Mouse (Mus musculus): Measurements from ENCODE around the gene Ints11.
A peak's percentile ranks its signal among the peaks of the same experiment; 100 is the strongest.

Gene Ints11

DNA sequence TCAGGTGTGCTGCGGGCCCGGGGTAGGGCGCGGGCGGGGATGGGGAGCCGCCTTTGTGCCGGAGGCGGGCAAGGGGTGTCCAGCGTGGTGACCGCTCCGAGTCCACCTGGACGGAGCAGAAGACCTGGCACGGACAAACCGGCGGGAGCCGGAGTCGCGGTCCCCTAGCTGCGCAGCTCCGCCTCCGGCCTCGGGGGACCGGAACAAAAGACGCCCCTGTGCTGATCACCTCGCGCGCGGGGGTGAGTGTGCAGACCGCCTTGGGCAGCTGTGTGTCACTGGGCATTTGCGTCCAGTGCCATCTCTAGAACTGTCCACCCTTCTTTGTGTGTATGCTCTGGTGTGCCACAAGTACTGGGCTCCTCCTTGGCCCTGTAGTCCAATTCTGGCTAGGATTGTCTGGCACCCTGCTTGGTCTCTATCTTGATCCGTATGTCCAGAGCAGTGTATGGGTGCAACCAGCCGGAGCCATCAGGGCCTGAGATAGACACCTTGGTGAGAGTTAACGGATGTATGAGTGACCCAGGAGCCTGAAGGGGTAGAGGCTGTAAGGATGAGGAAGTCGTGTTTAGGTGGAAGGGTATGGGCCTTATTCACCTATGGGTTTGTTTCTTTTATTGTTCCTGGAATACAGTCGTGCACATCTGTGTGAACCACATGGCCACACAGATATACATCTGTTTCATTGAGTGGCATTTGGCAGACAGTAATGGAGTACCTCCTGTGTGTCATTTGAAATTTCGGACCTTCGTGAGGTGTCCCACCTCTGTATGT lies 23.3 kb downstream of the Ints11 start:
- peak; percentile 21 for DNase-seq (ENCODE audit: low spot score)

DNA sequence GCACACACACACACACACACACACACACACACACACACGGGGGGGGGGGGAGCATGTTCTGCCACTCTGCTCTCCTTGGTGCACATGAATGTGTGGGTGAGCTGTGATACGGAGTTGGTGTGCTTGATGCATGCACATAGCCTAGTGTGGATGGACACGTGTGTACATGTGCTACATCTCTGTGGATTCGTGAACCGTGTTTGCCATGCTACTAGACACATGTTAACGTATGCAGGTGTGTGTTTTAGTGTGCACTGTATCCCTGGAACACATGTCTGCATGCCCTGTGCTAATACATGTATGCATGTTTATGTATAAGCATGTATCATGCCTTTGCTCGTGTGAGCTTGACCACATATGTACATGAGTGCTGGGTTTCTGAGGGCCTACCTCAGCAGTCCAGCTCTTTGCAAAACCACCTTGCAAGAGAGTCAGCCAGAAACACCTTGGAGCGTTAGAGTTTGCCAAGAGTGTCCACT lies 23.9 kb downstream of the Ints11 start:
- no peak for DNase-seq (ENCODE audit: low spot score)

DNA sequence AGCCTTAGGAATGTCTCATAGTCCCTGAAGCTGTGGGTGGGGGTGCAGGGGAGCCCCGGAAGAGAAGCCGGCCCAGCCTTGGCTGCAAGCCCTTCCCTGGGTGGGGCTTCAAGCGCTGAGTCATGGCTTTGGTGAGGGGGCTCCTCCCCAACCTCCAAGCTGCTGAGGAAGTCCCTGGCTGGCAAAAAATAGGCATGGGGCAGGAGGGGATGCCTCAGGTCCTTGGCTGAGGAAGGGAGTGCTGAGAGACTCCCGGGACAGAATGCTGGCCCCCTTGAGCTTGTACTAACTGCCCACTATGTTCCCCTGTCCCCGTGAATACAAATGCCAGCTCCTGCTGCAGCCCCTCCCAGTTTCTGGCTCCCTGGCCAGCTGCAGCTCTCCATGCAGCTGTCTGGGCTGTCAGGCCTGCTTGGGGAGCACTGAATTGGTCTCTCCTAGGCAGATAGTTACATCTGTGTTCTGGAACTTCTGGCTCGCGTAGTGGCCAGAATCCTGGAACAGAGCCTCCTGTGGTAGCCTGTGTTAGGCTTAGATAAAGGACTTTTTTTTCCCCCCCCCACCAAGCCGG lies 25.1 kb downstream of the Ints11 start:
- peak; percentile 85 for DNase-seq (ENCODE audit: low spot score)

DNA sequence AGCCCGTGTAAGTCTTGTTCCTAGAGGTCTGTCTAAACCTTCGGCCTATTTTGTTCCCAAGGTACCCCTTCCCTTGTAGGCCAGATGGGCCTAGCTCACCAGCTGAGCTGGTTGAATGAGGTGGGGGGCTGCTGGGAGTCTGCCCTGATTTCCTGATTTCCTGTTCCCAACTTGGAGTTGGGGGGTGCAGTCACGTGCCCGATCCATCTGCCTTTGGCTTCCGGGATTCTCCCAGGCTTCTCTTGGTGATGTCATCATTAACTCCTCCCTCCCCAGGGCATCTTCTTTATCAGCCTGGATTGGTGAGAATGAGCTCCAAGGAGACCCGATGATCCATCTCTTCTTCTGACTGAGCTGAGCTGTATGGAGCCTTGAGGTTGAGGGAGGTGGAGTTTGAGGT lies 25.9 kb downstream of the Ints11 start:
- peak; percentile 55 for DNase-seq (ENCODE audit: low spot score)

DNA sequence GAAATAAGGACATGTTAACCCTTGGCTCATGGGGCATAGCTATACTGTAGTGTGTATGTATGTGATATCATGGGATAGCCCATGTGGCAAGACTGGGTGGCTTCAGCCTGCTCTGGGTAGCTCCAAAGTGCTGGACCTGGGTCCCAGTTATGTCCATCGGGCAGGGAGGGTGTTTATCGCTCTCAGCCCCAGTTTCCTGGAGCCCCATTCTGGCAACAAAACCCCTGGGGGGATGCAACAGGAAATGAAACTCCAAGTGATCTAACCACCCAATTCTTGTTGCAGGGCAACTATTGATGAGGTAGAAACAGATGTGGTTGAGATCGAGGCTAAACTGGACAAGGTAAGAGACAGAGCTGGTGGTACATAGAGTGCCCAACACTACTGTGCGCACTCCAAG lies 26.5 kb downstream of the Ints11 start:
- no peak for DNase-seq (ENCODE audit: low spot score)

DNA sequence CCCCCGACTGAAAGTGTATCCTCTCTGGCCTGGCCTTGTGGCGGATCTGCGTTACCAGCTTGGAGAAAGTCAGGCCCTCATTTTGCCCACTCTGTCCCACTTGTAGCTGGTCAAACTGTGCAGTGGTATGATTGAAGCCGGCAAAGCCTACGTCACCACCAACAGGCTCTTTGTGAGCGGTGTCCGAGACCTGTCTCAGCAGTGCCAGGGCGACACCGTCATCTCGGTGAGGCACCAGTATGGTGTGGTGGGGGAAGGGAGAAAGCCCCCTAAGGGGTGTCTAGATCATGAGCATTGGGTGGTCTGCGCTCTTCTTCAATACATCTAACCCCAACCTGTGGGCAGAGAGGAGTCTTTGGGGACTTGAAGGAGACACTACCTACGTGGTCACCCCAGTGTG lies 27.1 kb downstream of the Ints11 start:
- DNase-seq (ENCODE audit: low spot score): no peak

DNA sequence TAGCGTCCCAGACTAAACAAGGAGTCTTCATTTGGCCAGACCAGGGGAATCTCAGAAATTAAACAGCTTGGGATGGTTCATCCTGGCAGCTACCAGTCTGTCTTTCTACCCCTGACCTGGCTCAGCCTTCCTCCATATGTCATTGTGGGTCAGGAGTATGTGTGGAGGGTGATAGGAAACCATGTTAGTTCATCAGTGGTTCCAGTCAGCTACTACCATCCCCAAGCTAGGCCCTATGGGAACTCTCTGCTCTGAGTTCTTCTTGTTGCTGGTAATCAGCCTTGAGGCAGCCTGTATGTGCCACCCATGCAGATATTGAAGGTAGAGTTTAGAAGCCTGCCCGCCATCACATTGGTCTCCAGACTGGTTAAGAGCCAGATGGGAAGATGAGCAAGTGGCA lies 29.0 kb downstream of the Ints11 start:
- DNase-seq (ENCODE audit: low spot score): no peak

DNA sequence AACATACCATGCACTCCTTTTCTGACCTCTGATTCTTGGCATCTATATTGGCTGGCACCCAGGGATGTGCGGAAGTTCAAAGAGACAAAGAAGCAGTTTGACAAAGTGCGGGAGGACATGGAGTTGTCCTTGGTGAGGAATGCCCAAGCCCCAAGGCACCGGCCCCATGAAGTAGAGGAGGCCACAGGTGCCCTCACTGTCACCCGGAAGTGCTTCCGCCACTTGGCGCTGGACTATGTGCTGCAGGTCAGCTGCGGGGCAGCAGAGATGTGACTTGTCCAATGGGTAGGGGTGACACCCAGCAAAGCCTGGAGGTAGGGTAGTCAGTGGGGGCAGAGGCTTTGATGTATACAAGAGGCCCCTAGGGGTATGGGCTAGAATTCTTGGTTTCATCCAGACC lies 30.0 kb downstream of the Ints11 start:
- no peak for DNase-seq (ENCODE audit: low spot score)

DNA sequence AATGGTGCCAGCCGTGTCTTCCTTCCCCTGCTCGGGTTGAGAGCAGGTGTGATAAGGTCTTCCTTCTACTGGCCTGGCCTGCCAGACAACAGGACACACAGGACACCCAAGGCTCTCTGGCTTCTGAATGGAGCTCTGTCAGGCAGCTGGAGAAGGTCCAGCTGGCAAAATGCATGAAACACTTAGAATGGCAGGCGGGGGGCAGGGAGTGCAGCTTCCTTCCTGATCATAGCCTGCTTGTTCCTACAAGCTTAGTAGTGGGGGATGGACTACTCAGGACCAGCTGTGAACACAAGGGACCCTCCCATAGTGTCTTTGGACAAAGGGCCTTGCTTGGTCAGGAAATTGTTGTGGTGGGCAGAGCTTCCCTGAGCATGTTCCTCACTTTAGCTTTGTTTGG lies 31.9 kb downstream of the Ints11 start:
- peak; percentile 58 for DNase-seq (ENCODE audit: low spot score)

DNA sequence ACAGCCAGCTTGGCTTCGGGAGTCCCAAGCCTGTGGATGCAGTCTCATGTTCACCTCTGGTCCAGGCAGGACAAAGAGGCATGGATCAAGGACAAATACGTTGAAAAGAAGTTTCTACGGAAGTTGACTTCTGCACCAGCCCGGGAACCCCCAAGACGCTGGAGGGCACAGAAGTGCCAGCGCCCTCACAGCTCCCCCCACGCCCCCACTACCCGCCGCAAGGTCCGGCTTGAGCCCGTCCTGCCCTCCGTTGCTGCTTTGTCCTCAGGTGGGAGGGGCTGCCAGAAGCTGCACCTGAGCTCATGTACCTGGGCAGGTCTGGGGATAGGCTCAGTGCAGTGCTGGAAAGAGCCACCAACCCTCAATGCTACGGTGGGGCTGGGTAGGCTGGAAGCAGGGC lies 33.9 kb downstream of the Ints11 start:
- DNase-seq (ENCODE audit: low spot score): no peak

DNA sequence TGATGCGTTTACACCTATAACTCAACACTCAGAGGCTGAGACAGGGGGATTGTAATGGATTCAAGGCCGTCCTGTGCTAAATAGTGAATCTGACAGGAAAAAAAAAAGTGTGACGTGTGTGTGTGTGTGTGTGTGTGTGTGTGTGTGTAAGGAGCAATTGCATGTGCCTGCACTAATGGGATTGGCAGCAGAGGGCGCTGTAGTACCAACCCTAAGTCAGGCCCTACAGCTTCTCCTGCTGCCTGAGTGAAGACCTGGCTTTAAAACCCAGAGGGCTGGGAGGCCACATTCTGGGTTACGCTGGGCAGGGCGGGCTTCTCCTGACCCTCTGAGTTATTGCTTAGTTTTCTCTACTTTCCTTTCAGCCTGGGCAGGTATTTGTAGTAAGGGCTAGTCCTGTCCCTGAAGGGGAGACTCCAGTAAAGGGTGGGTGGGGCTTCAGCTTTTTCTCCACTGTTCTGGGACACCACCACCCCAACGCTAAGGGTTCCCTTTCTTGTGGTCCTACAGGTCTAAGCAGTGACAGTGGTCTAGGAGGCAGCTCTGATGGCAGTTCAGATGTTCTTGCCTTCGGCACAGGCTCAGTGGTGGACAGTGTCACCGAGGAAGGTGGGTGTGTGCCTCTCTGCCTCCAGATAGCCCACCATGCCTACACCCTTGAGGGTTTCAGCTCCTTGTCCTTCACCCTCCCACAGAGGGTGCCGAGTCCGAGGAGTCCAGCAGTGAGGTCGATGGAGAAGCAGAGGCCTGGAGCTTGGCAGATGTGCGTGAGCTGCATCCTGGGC lies 35.2 kb downstream of the Ints11 start:
- no peak for DNase-seq (ENCODE audit: low spot score)

DNA sequence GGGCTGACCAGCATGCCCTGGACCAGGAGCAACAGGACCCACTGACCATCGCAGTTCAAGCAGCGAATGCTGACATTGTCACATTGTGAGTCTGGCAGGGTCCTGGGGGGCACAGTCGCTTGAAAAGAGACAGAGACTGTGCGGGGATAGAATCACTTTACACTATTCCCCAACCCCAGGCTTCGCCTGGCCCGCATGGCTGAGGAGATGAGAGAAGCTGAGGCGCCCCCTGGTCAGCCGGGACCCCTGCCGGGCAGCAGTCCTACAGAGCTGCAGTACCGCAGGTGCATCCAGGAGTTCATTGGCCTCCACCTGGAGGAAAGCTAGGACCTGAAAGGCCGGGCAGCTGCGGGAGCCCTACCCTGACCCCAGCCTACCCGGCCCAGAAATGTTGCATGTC lies 36.3 kb downstream of the Ints11 start:
- DNase-seq (ENCODE audit: low spot score): no peak

DNA sequence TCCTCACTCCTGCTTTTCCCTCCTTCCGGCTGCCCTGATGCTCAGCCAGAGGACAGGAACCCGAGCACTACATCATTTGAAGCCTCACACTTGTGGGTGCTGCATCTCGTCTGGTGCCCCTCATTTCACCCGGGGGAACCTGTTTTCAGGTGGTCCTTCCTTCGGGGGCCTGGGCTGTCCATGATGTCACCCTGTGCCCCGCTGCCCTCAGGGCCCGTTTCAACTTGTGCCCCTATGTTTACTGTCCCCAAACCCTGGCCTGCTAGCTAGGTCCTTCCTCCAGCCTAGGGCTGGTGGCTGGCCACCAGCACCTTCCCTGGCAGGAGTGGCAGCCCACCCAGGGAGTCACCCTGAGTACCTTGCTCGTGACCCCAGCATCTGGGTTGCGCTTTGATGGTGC lies 36.8 kb downstream of the Ints11 start:
- no peak for DNase-seq (ENCODE audit: low spot score)

DNA sequence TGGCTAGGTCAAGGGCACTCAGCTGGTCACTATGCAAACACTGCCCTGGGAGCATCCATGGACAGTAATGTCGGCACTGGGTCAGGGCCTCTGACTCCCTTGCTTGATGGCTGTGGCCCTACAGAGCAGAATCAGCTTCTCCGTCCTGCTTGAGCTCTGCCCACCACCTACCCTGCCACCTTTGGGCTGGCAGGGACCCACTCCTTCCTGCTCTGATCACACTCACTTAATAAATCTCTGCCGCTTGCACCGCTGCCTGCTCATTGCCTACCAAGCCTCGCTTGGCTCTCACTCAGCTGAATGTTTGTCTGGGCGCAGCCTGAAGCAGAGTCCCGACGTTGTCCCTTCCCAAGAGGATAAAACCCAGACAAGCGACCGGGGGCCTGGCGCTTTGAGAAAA lies 37.7 kb downstream of the Ints11 start:
- no peak for DNase-seq (ENCODE audit: low spot score)

DNA sequence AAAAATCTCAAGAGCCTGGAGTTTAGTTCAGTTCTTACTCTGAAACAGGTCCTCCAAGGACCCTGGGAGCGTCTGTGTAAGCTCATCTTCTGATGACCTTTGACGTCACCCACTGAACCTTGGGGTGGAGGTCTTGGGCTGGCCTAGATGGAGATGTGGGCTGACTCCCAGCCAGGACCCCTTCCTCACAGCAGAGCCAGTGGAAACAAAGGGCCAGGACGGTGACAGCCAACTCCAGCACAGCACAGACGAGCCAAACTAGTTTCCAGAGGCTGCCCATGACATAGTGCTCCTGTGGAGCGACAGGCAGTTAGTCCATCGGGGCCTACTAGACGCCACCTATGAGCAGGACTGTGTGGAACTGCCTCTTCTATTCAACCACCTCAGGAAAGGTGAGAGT lies 38.9 kb downstream of the Ints11 start:
- no peak for DNase-seq (ENCODE audit: low spot score)

DNA sequence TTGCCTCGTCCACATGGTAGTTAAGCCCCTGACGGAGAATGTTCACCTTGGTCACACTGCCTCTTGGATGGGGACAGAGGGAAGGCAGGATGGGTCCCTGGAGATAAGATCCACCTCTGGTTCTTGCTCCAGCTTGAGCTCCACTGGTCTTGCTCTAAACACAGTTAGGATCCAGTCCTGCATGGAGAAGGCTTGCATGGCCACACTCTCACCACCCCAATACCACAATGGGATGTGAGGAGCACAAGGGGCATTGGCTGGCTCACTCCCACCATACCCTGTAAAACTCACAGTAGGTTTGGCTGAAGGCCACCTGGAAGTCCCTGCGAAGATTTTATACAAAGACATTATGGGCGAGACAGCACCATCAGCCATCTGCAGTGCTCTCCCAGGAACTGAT lies 39.4 kb downstream of the Ints11 start:
- no peak for DNase-seq (ENCODE audit: low spot score)

DNA sequence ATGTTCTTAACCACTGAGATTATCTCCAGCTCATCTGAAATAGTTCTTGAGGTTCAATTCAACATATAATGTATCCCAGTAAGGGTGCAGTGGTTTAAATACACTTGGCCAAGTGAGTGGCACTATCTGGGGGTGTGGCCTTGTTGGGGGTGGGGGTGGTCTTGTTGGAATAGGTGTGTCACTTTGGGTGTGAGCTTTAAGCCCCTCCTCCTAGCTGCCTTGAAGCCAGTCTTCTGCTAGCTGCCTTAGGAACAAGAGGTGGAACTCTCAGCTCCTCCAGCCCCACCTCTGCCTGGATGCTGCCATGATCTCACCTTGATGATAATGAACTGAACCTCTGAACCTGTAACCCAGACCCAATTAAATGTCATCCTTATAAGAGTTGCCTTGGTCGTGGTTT lies 62.7 kb downstream of the Ints11 start:
- DNase-seq (ENCODE audit: low spot score): no peak

Data from lung, postnatal 25 days (tissue).